Mouse (Mus musculus) myocyte (in vitro differentiated cells): ENCODE measurements around the gene Tmem209.

ENCODE experiments used
- CEBPB ChIP-seq: IDR thresholded peaks from 2 replicates; pipeline ENCODE4 v1.6.1; 2011; ENCODE audit warnings: mild to moderate bottlenecking, moderate library complexity; ENCODE audit not compliant: poor library complexity, insufficient read depth, severe bottlenecking
- E2F4 ChIP-seq: IDR thresholded peaks from one replicate; pipeline ENCODE4 v1.6.1; 2011; ENCODE audit warnings: mild to moderate bottlenecking, control low read depth, moderate library complexity; ENCODE audit not compliant: insufficient read depth
- MAX ChIP-seq: IDR thresholded peaks from one replicate; pipeline ENCODE4 v1.6.1; 2011; ENCODE audit warnings: low read depth, mild to moderate bottlenecking, control low read depth
- MYOD1 ChIP-seq, 3 experiments: IDR thresholded peaks; one replicate each; pipeline ENCODE4 v1.6.1; 2011; ENCODE audit warnings: control low read depth in 2 of 3, low read depth in 2 of 3, mild to moderate bottlenecking in 2 of 3, moderate library complexity in 1 of 3; ENCODE audit not compliant: insufficient read length in 2 of 3, control insufficient read depth in 1 of 3
- MYOG ChIP-seq, 3 experiments: IDR thresholded peaks; one replicate each; pipeline ENCODE4 v1.6.1; 2011; ENCODE audit warnings: control low read depth in 2 of 3, low read depth in 2 of 3, mild to moderate bottlenecking in 2 of 3; ENCODE audit not compliant: insufficient read length in 2 of 3, control insufficient read depth in 1 of 3, insufficient read depth in 1 of 3
- POLR2A ChIP-seq: IDR thresholded peaks from one replicate; pipeline ENCODE4 v1.6.1; 2011; ENCODE audit warnings: low read depth, mild to moderate bottlenecking, control low read depth, moderate library complexity; ENCODE audit not compliant: insufficient read length
- POLR2AphosphoS2 ChIP-seq: IDR thresholded peaks from one replicate; pipeline ENCODE4 v1.6.1; 2011; ENCODE audit warnings: low read depth, control low read depth; ENCODE audit not compliant: insufficient read length
- REST ChIP-seq: IDR thresholded peaks from one replicate; pipeline ENCODE4 v1.6.1; 2011; ENCODE audit warnings: mild to moderate bottlenecking, control low read depth, moderate library complexity; ENCODE audit not compliant: insufficient read depth, insufficient read length
- TCF12 ChIP-seq: IDR thresholded peaks from one replicate; pipeline ENCODE4 v1.6.1; 2011; ENCODE audit warnings: mild to moderate bottlenecking, control low read depth; ENCODE audit not compliant: poor library complexity, insufficient read depth, severe bottlenecking
- TCF3 ChIP-seq: IDR thresholded peaks from one replicate; pipeline ENCODE4 v1.6.1; 2011; ENCODE audit warnings: low read depth, control low read depth; ENCODE audit not compliant: insufficient read length
- USF1 ChIP-seq: IDR thresholded peaks from one replicate; pipeline ENCODE4 v1.6.1; 2011; ENCODE audit warnings: low read depth, mild to moderate bottlenecking, control low read depth, moderate library complexity

GRCm38 (mm10) chr6:30543077-30543476 is 33.5 kb upstream of the Tmem209 start:
- TF ChIP-seq USF1 (no peak), MYOD1 (IDR thresholded peaks at IDR 0.05; ENCODE audit: control insufficient read depth in 1 of 3, insufficient read length in 2 of 3, low read depth in 2 of 3) (no peak), MYOG (IDR thresholded peaks at IDR 0.05; ENCODE audit: control insufficient read depth in 1 of 3, insufficient read depth in 1 of 3, insufficient read length in 2 of 3, low read depth in 2 of 3) (no peak), TCF12 (no peak), POLR2A (no peak), E2F4 (no peak), MAX (no peak), CEBPB (no peak), TCF3 (no peak), POLR2AphosphoS2 (no peak), REST (no peak)
